Mouse (Mus musculus) urinary bladder, adult 2 months (tissue): ENCODE data around the gene Gnb1l. TPM values are rescaled to one million over a fixed set of nuclear protein-coding genes. Genes with fewer than 3 reads are reported as not detected.
"Not testable (repeated sequence)": the region's sequence is repeated elsewhere in the genome, so short reads cannot be mapped to it uniquely, and the experiment has no call there.

Source experiments
- DNase-seq: peaks from one replicate; pipeline ENCODE4 v3.0.0; 2022; ENCODE audit warnings: low spot score
- polyA plus RNA-seq: library from polyadenylated mRNA; depleted of rRNA; stranded (reverse); fragments of >200 nt; gene quantifications from 2 replicates; pipeline ENCODE4 v1.2.3, GENCODE M21; 2012

Gene Gnb1l
- polyA plus RNA-seq, 1 experiment: 8.4 TPM

- no peak for DNase-seq
Observed at GRCm38 (mm10) chr16:18483839-18484238, 14.7 kb upstream of the Gnb1l start.

DNA sequence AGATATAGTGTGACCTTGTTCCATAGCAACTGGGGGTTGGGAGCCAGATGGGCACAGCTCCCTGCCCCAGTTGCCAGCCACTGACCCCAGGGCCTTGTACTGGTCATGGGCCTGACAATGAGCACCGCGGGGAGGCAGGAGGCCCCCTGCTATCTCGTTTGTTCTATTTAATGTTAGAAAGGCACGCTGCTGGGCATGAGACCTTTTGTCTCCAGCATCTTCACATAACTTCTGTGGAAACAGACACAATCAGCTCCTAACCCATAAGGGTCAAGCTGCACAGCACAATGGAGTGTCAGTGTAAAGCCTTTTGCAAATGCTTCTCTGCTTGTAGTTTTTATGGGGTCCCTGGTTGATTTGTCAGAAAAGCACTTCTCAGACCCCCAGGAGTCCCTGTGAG is 14.1 kb upstream of the Gnb1l start:
- DNase-seq: no peak

DNA sequence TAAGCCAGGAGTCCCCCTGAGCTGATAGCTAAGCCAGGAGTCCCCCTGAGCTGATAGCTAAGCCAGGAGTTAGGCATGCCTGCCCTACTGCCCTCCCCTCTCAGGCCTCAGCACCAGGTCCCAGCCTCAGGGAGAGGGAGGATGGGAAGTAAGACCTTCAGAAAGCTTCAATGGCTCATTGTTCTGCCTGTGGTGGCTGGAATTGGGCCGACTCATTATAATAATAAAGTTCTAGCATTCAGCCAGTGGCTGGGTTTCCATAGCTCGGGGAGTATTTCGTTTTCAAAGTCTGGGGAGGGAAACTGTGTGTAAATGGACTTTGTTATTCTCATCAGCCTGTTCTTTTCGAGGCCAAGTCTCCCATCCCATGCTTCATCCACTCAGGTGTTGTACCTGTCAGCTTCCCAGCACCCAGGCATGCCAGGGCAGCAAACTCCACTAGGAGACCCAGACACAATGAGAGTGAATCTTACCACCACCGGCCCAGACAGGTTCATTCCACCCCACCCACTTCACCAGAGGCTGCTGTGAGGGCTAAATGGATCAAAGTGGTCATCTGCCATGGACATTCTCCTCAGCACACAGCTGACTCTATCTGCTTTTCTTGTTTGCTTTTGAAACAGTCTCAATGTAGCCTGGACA is 13.6 kb upstream of the Gnb1l start:
- DNase-seq: no peak

DNA sequence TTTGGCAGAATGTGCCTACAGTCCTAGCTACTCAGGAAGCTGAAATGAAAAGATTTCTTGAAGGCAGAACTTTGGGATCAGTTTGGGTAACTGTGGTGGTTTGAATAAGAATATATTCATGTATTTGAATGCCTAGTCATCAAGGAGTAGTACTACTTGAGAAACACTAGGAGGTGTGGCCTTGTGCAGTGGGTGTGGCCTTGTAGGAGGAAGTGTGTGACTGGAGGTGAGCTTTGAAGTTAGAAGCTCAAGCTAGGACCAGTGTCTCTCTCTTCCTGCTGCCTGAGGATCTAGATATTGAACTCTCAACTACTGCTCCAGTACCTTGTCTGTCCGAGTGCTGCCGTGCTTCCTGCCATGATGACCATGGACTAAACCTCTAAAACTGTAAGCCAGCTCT is 12.4 kb upstream of the Gnb1l start:
- no peak for DNase-seq

DNA sequence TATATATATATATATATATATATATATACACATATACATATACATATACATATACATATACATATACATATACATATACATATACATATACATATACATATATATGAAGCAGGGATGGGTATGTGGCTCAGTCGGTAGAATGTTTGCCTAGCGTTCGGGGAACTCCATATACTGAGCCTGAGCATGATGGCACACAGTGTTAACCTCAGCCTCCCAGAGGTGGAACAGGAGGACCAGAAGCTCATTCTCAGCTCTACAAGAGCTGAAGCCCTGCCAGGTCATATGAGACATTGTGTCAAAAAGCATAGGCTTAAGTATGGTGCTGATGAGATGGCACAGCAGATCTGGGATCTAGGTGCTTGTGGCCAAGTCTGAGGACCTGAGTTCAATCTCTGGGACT is 8.2 kb upstream of the Gnb1l start:
- DNase-seq: no peak

GRCm38 (mm10) chr16:18490894-18491293 is 7.6 kb upstream of the Gnb1l start:
- DNase-seq: no peak

DNA sequence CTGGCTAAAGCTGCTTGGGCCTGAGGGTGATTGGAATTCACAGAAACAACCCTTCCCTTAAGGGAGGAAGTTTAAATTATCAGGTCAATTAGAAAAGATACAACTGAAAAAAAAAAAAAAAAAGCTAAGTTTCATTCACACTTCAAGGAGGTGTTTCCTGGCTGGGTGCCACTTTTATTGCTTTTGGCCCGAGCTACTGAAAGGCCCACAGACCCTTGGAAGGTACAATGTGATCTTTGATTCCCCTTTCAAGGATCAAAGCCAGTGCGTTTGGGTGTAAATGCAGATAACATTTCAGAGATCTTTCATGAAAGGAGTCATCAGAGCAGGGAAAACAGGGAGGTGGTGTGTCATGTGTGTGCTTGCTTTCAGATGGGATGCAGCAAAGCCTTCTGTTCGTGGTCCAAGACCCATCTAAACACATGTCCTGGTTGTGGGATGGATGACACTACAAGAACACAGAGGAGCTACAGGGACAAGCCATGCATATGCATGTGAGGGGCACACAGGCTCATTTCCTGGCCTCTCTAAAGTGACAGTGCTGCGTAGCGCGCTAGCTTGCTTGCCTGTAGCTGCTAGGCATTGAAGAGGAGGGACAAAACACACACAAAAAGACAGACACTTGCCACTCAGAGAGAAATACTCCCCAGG is 523 bp upstream of the Gnb1l start:
- no peak for DNase-seq

DNA sequence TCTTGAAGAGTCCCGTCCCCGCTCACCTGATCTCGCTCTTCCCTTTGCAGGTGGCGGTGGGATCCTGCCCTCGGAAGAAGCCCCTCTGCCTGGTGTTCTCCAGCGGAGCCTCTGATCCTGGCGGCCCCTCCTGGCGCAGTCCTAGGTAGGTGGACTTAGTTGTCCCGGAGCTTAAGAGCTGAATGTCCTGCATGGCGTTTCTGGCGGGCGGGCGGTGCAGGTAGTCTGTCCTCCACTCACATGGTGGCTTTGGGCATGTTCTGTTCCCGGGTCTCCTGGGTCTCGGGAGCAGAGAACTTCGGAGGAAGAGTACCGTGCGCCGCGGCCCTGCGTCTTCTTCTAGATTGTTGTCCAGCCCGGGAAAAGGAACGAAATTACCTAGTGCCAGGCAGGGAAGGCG is 483 bp downstream of the Gnb1l start:
- DNase-seq: no peak

- DNase-seq: no peak
Observed at GRCm38 (mm10) chr16:18501531-18501930, 3.0 kb downstream of the Gnb1l start.

- no peak for DNase-seq
Observed at GRCm38 (mm10) chr16:18503566-18504342, 5.2 kb downstream of the Gnb1l start.

DNA sequence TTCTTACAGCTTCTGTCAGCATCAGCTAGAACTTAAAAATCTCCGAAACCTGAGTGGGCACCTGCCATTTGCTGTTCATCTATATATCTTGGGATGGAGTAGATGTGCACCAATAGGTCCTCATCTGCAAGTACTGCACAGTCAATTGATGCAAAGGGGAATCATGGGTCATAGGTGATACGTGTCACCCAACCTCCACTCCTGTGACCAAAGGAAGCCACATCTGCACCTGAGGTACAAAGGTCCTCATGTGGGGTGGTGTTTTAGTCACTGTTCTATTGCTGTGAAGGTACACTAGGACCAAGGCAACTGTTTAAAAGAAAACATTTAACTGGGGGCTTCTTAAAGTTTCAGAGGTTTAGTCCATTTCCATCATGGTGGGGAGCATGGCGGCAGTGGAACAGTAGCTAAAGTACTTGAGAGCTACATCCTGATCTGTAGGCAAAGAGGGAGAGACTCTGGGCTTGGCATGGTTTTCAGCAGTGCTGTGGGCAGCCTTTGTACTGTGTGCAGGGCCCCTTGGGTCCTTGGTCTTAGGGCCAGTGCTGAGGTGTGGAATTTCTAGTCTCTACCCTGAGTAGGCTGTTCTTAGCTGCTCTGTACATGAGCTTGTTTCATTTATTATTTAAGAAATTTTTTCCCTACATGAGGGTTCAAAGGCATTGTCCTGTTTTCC is 8.1 kb downstream of the Gnb1l start:
- no peak for DNase-seq

DNA sequence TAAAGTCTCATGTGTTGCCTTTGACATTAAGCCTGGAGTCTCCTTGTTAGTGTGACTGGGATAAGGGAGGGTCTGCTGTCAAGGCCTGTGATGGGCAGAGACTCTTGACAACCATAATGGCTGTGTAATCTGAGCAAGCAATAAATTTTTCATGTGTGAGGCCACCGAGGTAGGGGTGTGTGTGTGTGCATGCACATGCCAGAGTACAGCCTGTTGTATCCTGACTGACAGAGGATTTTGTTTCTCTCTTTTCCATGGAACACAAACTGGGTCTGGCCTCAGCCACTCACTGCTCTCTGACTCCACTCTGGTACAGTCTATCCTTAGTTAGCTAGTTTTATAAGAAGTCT is 8.7 kb downstream of the Gnb1l start:
- DNase-seq: no peak

DNA sequence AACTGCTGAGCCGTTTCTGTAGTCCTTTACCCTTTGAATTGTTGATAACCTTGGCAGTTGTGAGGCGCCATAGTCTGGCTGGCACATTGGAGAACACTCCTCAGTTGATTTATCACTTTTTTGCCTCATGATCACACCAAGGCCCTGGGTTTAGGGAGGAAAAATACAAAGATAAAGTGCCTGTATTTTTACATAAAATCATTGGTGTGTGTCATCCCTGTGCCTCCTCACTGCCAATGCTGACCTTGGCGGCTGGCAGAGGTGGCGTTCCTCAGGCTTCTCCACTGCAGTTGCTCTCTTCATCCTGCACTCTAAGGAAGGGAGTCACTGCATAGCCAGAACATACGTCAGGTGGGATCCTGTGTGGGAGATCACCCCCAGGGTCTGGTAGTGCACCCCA is 13.2 kb downstream of the Gnb1l start:
- no peak for DNase-seq

- no peak for DNase-seq
Observed at GRCm38 (mm10) chr16:18513508-18513907, 15.0 kb downstream of the Gnb1l start.

DNA sequence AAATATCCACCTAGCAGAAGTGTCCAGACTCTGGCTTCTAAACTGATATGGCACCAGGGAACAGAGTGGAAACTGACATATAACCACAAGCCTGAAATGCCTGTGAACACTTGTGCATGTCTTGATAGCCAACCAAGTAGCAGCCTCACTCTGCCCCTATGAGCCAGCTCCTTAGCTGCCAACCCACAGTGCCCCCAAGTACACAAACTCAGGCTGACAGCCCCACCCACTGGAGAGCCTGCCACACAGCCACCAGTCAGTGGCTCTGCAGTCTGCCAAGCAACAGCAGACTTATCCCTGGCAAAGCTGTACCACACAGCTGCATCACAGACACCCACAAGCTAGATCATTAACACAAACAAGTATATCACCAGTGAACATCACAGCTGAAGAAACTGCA is 19.6 kb downstream of the Gnb1l start:
- no peak for DNase-seq

DNA sequence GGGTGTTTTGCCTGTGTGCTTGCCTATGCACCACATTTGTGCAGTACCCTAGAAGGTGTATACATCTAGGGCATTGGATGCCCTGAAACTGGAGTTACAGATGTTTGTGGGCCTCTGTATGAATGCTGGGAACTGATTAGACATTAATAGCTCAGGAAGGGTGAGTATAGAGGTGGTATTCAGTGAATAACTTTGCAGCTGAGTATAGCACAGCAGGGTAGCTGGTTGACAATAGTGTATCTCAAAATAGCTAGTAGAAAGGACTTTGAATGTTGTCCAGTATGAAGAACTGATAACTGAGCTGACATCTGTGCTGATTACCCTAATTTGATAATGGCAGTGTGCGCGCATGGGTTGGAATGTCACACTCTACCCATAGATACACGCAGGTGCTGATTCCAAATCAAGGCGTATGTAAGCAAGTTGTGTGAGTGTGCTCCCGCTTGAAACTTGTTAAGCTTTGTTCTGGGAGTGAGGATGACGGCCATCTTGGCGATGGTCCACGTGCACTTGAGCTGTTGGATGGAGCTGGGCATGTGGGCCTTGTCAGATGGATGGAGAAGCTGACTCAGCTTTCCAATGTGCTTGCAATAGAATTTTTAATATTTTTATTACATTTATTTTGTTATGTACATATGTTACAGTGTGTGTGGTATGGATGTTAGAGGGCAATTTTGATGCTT is 25.2 kb downstream of the Gnb1l start:
- DNase-seq: no peak

GRCm38 (mm10) chr16:18528656-18529055 is 30.1 kb downstream of the Gnb1l start:
- DNase-seq: no peak

DNA sequence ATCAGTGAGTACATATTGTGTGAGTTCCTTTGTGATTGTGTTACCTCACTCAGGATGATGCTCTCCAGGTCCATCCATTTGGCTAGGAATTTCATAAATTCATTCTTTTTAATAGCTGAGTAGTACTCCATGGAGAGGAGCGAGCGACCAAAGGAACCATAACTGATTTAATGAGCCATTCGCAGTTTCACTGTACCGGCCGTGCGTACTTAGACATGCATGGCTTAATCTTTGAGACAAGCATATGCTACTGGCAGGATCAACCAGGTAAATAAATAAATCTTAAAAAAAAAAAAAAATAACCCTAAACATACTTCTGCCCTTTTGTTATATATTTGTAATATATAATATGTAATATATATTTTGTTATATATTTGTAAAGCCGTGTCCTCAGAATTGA is 34.5 kb downstream of the Gnb1l start:
- not testable (repeated sequence) for DNase-seq

GRCm38 (mm10) chr16:18537407-18537990 is 39.0 kb downstream of the Gnb1l start:
- no peak for DNase-seq

- no peak for DNase-seq
Observed at GRCm38 (mm10) chr16:18539281-18539680, 40.8 kb downstream of the Gnb1l start.

GRCm38 (mm10) chr16:18543151-18543829 is 44.8 kb downstream of the Gnb1l start:
- DNase-seq: no peak
